Mouse (Mus musculus) T-helper 2 cell (primary cell): ENCODE results near the gene Fcgr1.

ENCODE experiments used
- in situ Hi-C: fragments of 300-600 bp; cut with MboI, MseI; formaldehyde crosslinking; loops from one replicate; pipeline ENCODE4 v1.15.1; 2025; ENCODE audit warnings: high pct_unique_total_duplicates

Gene Fcgr1

GRCm38 (mm10) chr3:96293787-96294186 is at the start of gene Fcgr1:
Gene Fcgr1, minus strand, starts transcription at chr3:96293969.
- in situ Hi-C loops, result no loop called here

GRCm38 (mm10) chr3:96342652-96343051 is 48.9 kb upstream of the Fcgr1 start:
- in situ Hi-C loops, result loop anchor here (5.0 kb wide), 1 partner anchor 40 kb away; no protein-coding TSS in a partner anchor

GRCm38 (mm10) chr3:96342100-96342499 is 48.3 kb upstream of the Fcgr1 start:
- in situ Hi-C loops, result loop anchor here (5.0 kb wide), 1 partner anchor 40 kb away; no protein-coding TSS in a partner anchor

GRCm38 (mm10) chr3:96340611-96341312 is 47.0 kb upstream of the Fcgr1 start:
- in situ Hi-C loops, result loop anchor here (5.0 kb wide), 1 partner anchor 42 kb away; no protein-coding TSS in a partner anchor

GRCm38 (mm10) chr3:96338849-96339480 is 45.2 kb upstream of the Fcgr1 start:
- in situ Hi-C loops, result no loop called here

- in situ Hi-C loops, result no loop called here
Observed at GRCm38 (mm10) chr3:96338043-96338442, 44.3 kb upstream of the Fcgr1 start.

- in situ Hi-C loops, result no loop called here
Observed at GRCm38 (mm10) chr3:96337269-96337668, 43.5 kb upstream of the Fcgr1 start.

- in situ Hi-C loops, result no loop called here
Observed at GRCm38 (mm10) chr3:96336636-96337035, 42.9 kb upstream of the Fcgr1 start.

GRCm38 (mm10) chr3:96335591-96335990 is 41.8 kb upstream of the Fcgr1 start:
- in situ Hi-C loops, result no loop called here

GRCm38 (mm10) chr3:96335163-96335550 is 41.4 kb upstream of the Fcgr1 start:
- in situ Hi-C loops, result no loop called here

- in situ Hi-C loops, result no loop called here
Observed at GRCm38 (mm10) chr3:96334175-96335162, 40.7 kb upstream of the Fcgr1 start.

GRCm38 (mm10) chr3:96333396-96334174 is 39.8 kb upstream of the Fcgr1 start:
- in situ Hi-C loops, result no loop called here

- in situ Hi-C loops, result no loop called here
Observed at GRCm38 (mm10) chr3:96332631-96333395, 39.0 kb upstream of the Fcgr1 start.

GRCm38 (mm10) chr3:96332000-96332399 is 38.2 kb upstream of the Fcgr1 start:
- in situ Hi-C loops, result no loop called here

GRCm38 (mm10) chr3:96331438-96331837 is 37.7 kb upstream of the Fcgr1 start:
- in situ Hi-C loops, result no loop called here

- in situ Hi-C loops, result no loop called here
Observed at GRCm38 (mm10) chr3:96330603-96331002, 36.8 kb upstream of the Fcgr1 start.

GRCm38 (mm10) chr3:96330181-96330580 is 36.4 kb upstream of the Fcgr1 start:
- in situ Hi-C loops, result no loop called here

- in situ Hi-C loops, result loop anchor here (5.0 to 10.0 kb wide), 2 partner anchors 47 to 876 kb away; no protein-coding TSS in a partner anchor
Observed at GRCm38 (mm10) chr3:96328730-96329387, 35.1 kb upstream of the Fcgr1 start.

- in situ Hi-C loops, result loop anchor here (5.0 to 10.0 kb wide), 2 partner anchors 46 to 877 kb away; no protein-coding TSS in a partner anchor
Observed at GRCm38 (mm10) chr3:96328060-96328729, 34.4 kb upstream of the Fcgr1 start.
